Mouse (Mus musculus): ENCODE measurements around the gene Hist1h2ah. TPM values are rescaled to one million over a fixed set of nuclear protein-coding genes. Genes with fewer than 3 reads are reported as not detected.

Hist1h2ah gene
- polyA plus RNA-seq, 1 experiment from 2014 or later, result not detected

GRCm38 (mm10) chr13:22030493-22030892 lies 4.9 kb downstream of the Hist1h2ah start:
- 18% methylated on average over 4 of the region's 4 CpGs for WGBS
- peaks cover 5% of the 10 kb centered on the region; the same call in 1 of the 2 replicates for H3K4me1 ChIP-seq (replicated peaks; ENCODE audit: control insufficient read depth, insufficient read depth, low read length)
- no peak overlapping the region for H3K27ac ChIP-seq
- no peaks in the 10 kb centered on the region for H3K36me3 ChIP-seq (replicated peaks; ENCODE audit: control insufficient read depth, insufficient read depth)
- no peak for ATAC-seq (ENCODE audit: low FRiP score)
- no peak overlapping the region for H3K9ac ChIP-seq
- DNase-seq (ENCODE audit: low spot score), result peak; percentile 75
- H3K4me2 ChIP-seq (replicated peaks), result no peak overlapping the region
- no peaks in the 10 kb centered on the region for H3K27me3 ChIP-seq (ENCODE audit: control insufficient read depth, insufficient read depth, low read length)
- H3K4me3 ChIP-seq (replicated peaks; ENCODE audit: low read length), result no peak overlapping the region
- H3K9me3 ChIP-seq (ENCODE audit: control insufficient read depth, low read length), result no peaks in the 10 kb centered on the region

- Histone ChIP-seq H3K27ac (no peak overlapping the region), H3K9ac (no peak overlapping the region), H3K4me1 (replicated peaks; ENCODE audit: control insufficient read depth, insufficient read depth, low read length) (peaks cover 5% of the 10 kb centered on the region; the same call in 1 of the 2 replicates), H3K27me3 (ENCODE audit: control insufficient read depth, insufficient read depth, low read length) (no peaks in the 10 kb centered on the region), H3K4me2 (replicated peaks) (no peak overlapping the region), H3K4me3 (replicated peaks; ENCODE audit: low read length) (no peak overlapping the region), H3K36me3 (replicated peaks; ENCODE audit: control insufficient read depth, insufficient read depth) (no peaks in the 10 kb centered on the region), H3K9me3 (ENCODE audit: control insufficient read depth, low read length) (no peaks in the 10 kb centered on the region)
- DNase-seq (ENCODE audit: low spot score), result peak; percentile 53
- ATAC-seq (ENCODE audit: low FRiP score), result no peak
- 32% methylated on average over 8 of the region's 8 CpGs for WGBS
Observed at GRCm38 (mm10) chr13:22029928-22030327, 5.4 kb downstream of the Hist1h2ah start.

GRCm38 (mm10) chr13:22028673-22029460 lies 6.5 kb downstream of the Hist1h2ah start:
- Histone ChIP-seq H3K4me3 (replicated peaks; ENCODE audit: low read length) (peak overlapping the region; percentile 51), H3K27me3 (ENCODE audit: control insufficient read depth, insufficient read depth, low read length) (0 out of 2 replicates have a peak, but pooled peaks cover 4% of the 10 kb centered on the region), H3K9ac (peak overlapping the region; percentile 68), H3K4me2 (replicated peaks) (peak overlapping the region; percentile 80), H3K27ac (0 out of 2 replicates have a peak overlapping the region, but pooled peaks have one; percentile 59), H3K9me3 (ENCODE audit: control insufficient read depth, low read length) (no peaks in the 10 kb centered on the region), H3K4me1 (replicated peaks; ENCODE audit: control insufficient read depth, insufficient read depth, low read length) (no peaks in the 10 kb centered on the region), H3K36me3 (replicated peaks; ENCODE audit: control insufficient read depth, insufficient read depth) (no peaks in the 10 kb centered on the region)
- under 1% methylated on average over 40 of the region's 40 CpGs for WGBS
- peak; percentile 97 for DNase-seq (ENCODE audit: low spot score)
- peak; percentile 82 for ATAC-seq (ENCODE audit: low FRiP score)

- H3K4me2 ChIP-seq (replicated peaks), result peak overlapping the region; percentile 51
- DNase-seq (ENCODE audit: low spot score) (peak; percentile 98), ATAC-seq (ENCODE audit: low FRiP score) (peak; percentile 71)
- H3K36me3 ChIP-seq (replicated peaks; ENCODE audit: control insufficient read depth, insufficient read depth), result no peaks in the 10 kb centered on the region
- H3K27ac ChIP-seq, result 0 out of 2 replicates have a peak overlapping the region, but pooled peaks have one; percentile 26
- peaks cover 27% of the 10 kb centered on the region for H3K27me3 ChIP-seq (ENCODE audit: control insufficient read depth, insufficient read depth, low read length)
- H3K4me3 ChIP-seq (replicated peaks; ENCODE audit: low read length), result peak overlapping the region; percentile 35
- H3K4me1 ChIP-seq (replicated peaks; ENCODE audit: control insufficient read depth, insufficient read depth, low read length), result no peaks in the 10 kb centered on the region
- 2% methylated on average over 35 of the region's 35 CpGs for WGBS
- no peaks in the 10 kb centered on the region for H3K9me3 ChIP-seq (ENCODE audit: control insufficient read depth, low read length)
- H3K9ac ChIP-seq, result peak overlapping the region; percentile 37
Observed at GRCm38 (mm10) chr13:22026058-22027031, 9.0 kb downstream of the Hist1h2ah start.

GRCm38 (mm10) chr13:22022241-22022640 lies 13.1 kb downstream of the Hist1h2ah start:
- H3K27ac ChIP-seq, result no peak overlapping the region
- H3K4me3 ChIP-seq (replicated peaks; ENCODE audit: low read length), result peak overlapping the region; percentile 30
- no peak overlapping the region for H3K9ac ChIP-seq
- H3K9me3 ChIP-seq (ENCODE audit: control insufficient read depth, low read length), result no peaks in the 10 kb centered on the region
- WGBS, result under 1% methylated on average over 9 of the region's 9 CpGs
- peaks cover 68% of the 10 kb centered on the region for H3K27me3 ChIP-seq (ENCODE audit: control insufficient read depth, insufficient read depth, low read length)
- DNase-seq (ENCODE audit: low spot score) (peak; percentile 88), ATAC-seq (ENCODE audit: low FRiP score) (peak; percentile 64)
- H3K4me1 ChIP-seq (replicated peaks; ENCODE audit: control insufficient read depth, insufficient read depth, low read length), result no peaks in the 10 kb centered on the region
- peak overlapping the region; percentile 51 for H3K4me2 ChIP-seq (replicated peaks)
- no peaks in the 10 kb centered on the region for H3K36me3 ChIP-seq (replicated peaks; ENCODE audit: control insufficient read depth, insufficient read depth)

- under 1% methylated on average over 11 of the region's 11 CpGs for WGBS
- ATAC-seq (ENCODE audit: low FRiP score) (no peak), DNase-seq (ENCODE audit: low spot score) (peak; percentile 36)
- Histone ChIP-seq H3K9ac (no peak overlapping the region; the same call in 1 of the 2 replicates), H3K4me2 (replicated peaks) (peak overlapping the region; percentile 51), H3K27ac (no peak overlapping the region), H3K27me3 (ENCODE audit: control insufficient read depth, insufficient read depth, low read length) (peaks cover 74% of the 10 kb centered on the region), H3K9me3 (ENCODE audit: control insufficient read depth, low read length) (no peaks in the 10 kb centered on the region), H3K4me1 (replicated peaks; ENCODE audit: control insufficient read depth, insufficient read depth, low read length) (no peaks in the 10 kb centered on the region), H3K4me3 (replicated peaks; ENCODE audit: low read length) (peak overlapping the region; percentile 30), H3K36me3 (replicated peaks; ENCODE audit: control insufficient read depth, insufficient read depth) (no peaks in the 10 kb centered on the region)
Observed at GRCm38 (mm10) chr13:22021581-22021980, 13.8 kb downstream of the Hist1h2ah start.

GRCm38 (mm10) chr13:22020901-22021339 lies 14.4 kb downstream of the Hist1h2ah start:
- ATAC-seq (ENCODE audit: low FRiP score) (0 out of 2 replicates have a peak, but pooled peaks have one; percentile 46), DNase-seq (ENCODE audit: low spot score) (peak; percentile 78)
- no peak overlapping the region for H3K27ac ChIP-seq
- no peaks in the 10 kb centered on the region for H3K4me1 ChIP-seq (replicated peaks; ENCODE audit: control insufficient read depth, insufficient read depth, low read length)
- 0 out of 2 replicates have a peak overlapping the region, but pooled peaks have one; percentile 16 for H3K9ac ChIP-seq
- H3K27me3 ChIP-seq (ENCODE audit: control insufficient read depth, insufficient read depth, low read length), result peaks cover 81% of the 10 kb centered on the region
- no peaks in the 10 kb centered on the region for H3K9me3 ChIP-seq (ENCODE audit: control insufficient read depth, low read length)
- no peaks in the 10 kb centered on the region for H3K36me3 ChIP-seq (replicated peaks; ENCODE audit: control insufficient read depth, insufficient read depth)
- peak overlapping the region; percentile 51 for H3K4me2 ChIP-seq (replicated peaks)
- 0% methylated on average over 8 of the region's 8 CpGs for WGBS
- H3K4me3 ChIP-seq (replicated peaks; ENCODE audit: low read length), result peak overlapping the region; percentile 30

GRCm38 (mm10) chr13:22019934-22020835 lies 15.2 kb downstream of the Hist1h2ah start:
- H3K27me3 ChIP-seq (ENCODE audit: control insufficient read depth, insufficient read depth, low read length), result peaks cover 88% of the 10 kb centered on the region
- no peaks in the 10 kb centered on the region for H3K36me3 ChIP-seq (replicated peaks; ENCODE audit: control insufficient read depth, insufficient read depth)
- no peaks in the 10 kb centered on the region for H3K4me1 ChIP-seq (replicated peaks; ENCODE audit: control insufficient read depth, insufficient read depth, low read length)
- 0 out of 2 replicates have a peak overlapping the region, but pooled peaks have one; percentile 16 for H3K9ac ChIP-seq
- ATAC-seq (ENCODE audit: low FRiP score) (no peak), DNase-seq (ENCODE audit: low spot score) (no peak)
- under 1% methylated on average over 44 of the region's 44 CpGs for WGBS
- peak overlapping the region; percentile 51 for H3K4me2 ChIP-seq (replicated peaks)
- no peak overlapping the region for H3K27ac ChIP-seq
- 0 out of 2 replicates have a peak, but pooled peaks cover 4% of the 10 kb centered on the region for H3K9me3 ChIP-seq (ENCODE audit: control insufficient read depth, low read length)
- peak overlapping the region; percentile 30 for H3K4me3 ChIP-seq (replicated peaks; ENCODE audit: low read length)
